Mouse (Mus musculus) kidney, adult 2 months (tissue): ENCODE data around the gene Atp5k. TPM values are rescaled to one million over a fixed set of nuclear protein-coding genes. Genes with fewer than 3 reads are reported as not detected.
A peak's percentile ranks its signal among the peaks of the same experiment; 100 is the strongest.

Experiments
- DNase-seq: peaks from one replicate; pipeline ENCODE4 v3.0.0; 2021
- H3K27ac ChIP-seq: fragments of 200-500 bp; 2 replicates; pipeline ENCODE4 v1.5.1; 2012; ENCODE audit warnings: low read depth, low read length, control low read depth, inconsistent platforms; ENCODE audit not compliant: insufficient read depth
- H3K27me3 ChIP-seq: fragments of 200-500 bp; replicated peaks from 2 replicates; pipeline ENCODE4 v1.6.1; 2012; ENCODE audit warnings: mild to moderate bottlenecking, moderate library complexity, low read length, inconsistent platforms; ENCODE audit not compliant: control insufficient read depth, insufficient read depth
- H3K36me3 ChIP-seq: fragments of 200-500 bp; 2 replicates; pipeline ENCODE4 v1.6.1; 2012; ENCODE audit warnings: mild to moderate bottlenecking, moderate library complexity, low read length, inconsistent platforms; ENCODE audit not compliant: control insufficient read depth, insufficient read depth
- H3K4me1 ChIP-seq: fragments of 200-500 bp; 2 replicates; pipeline ENCODE4 v1.6.1; 2011; ENCODE audit warnings: low read length; ENCODE audit not compliant: control insufficient read depth, insufficient read depth
- H3K4me3 ChIP-seq: fragments of 200-500 bp; 2 replicates; pipeline ENCODE4 v1.5.1; 2011; ENCODE audit warnings: mild to moderate bottlenecking, low read depth, low read length, control low read depth; ENCODE audit not compliant: insufficient read depth
- CTCF ChIP-seq: fragments of 200-500 bp; conservative IDR thresholded peaks from 2 replicates; pipeline ENCODE4 v1.5.1; 2011; ENCODE audit warnings: low read depth, mild to moderate bottlenecking, control low read depth, low read length, moderate library complexity, mixed read lengths; ENCODE audit not compliant: insufficient read depth, insufficient read length
- POLR2A ChIP-seq: fragments of 200-500 bp; IDR thresholded peaks from one replicate; pipeline ENCODE4 v1.6.1; 2011; ENCODE audit warnings: low read depth, low read length, control low read depth
- WGBS: fragments of 180-500 bp; shearing (Covaris S2); methylation state at CpG from one replicate; pipeline ENCODE4 v1.1.7; 2018; 5-methylcytosine and 5-hydroxymethylcytosine counted together
- polyA plus RNA-seq: library from polyadenylated mRNA; depleted of rRNA; stranded (reverse); fragments of >200 nt; gene quantifications from 2 replicates; pipeline ENCODE4 v1.2.3, GENCODE M21; 2012

Gene Atp5k
- polyA plus RNA-seq, 1 experiment: 172 TPM

DNA sequence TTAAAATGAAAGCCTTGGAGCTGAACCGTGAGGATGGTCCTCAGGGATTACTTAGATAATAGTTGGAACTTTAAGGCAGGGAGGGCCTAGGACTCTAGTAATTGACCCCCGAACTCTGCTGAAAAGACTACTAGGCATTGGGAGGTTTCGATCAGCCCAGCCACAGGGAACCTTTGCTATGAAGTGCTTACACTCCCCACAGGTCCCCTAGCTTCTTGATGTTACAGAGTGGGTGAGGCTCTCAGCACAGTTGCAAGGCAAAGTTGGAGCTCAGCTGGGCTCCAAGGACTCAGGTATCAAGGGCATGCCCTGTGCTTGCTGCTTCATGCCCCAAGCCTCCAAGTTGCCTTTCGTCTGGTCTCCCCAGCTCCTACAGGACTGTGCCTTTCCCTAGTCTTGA is 28.2 kb upstream of the Atp5k start:
- TF ChIP-seq POLR2A (no peak), CTCF (no peak)
- no peak for DNase-seq
- H3K4me3 ChIP-seq: peak overlapping the region; percentile 82
- no peaks in the 10 kb centered on the region for H3K27me3 ChIP-seq
- H3K4me1 ChIP-seq: peaks cover 22% of the 10 kb centered on the region
- 23% methylated on average over 4 of the region's 4 CpGs for WGBS
- peak overlapping the region; percentile 29 for H3K27ac ChIP-seq
- H3K36me3 ChIP-seq: no peaks in the 10 kb centered on the region

DNA sequence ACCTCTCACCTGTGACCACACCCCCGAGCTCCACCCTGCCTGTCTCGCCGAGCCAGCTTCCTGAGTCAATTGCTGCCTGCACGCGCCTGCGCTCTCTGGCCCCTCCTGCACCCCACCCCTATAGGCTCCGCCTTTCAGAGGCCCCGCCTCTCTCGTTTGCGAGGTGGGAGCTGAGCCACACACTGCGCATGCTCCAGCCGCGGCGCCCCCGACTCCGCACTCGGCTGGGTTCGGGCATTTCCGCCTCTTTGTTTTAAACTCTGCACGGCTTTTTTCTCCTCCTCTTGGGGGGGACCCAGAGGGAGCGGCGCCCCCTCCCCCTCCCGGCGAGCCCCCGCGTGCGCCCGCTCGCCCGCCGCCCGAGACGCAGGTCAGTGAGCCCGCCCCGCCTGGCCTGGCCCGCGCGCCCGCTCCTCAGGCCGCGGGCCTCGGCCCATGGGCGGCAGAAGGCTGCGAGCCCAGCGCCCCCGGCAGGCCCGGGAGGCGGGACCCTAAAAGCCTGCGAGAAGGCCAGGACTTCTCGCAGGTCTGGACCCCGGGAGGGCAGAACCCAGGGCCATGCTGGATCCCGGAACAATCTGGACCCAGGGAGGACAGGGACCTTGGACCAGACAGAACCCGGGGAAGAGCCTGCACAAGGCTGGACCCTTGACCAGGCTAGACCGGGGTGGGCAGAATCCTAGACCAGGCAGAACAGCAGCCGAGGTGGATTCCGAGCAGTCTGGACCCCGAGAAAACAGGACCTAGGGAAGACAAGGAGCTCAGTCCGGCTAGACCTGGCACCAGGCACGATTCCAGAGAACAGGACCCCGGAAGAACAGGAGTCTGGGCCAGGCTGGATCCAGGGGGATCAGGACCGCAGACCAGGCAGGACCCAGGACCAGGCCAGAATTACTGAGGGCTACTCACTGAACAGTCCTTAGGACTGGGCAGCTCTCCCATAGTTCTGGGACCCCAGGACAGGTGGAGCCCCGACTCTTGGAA is 27.1 kb upstream of the Atp5k start, which contains the start of gene Pcgf3:
Gene Pcgf3 (plus strand): TSS at position 151 of the 984 bp plus-strand sequence.
- Histone ChIP-seq H3K4me1 (peaks cover 16% of the 10 kb centered on the region), H3K27me3 (no peaks in the 10 kb centered on the region), H3K27ac (peak within 1 kb of the TSS; percentile 29), H3K36me3 (no peaks in the 10 kb centered on the region), H3K4me3 (peak within 1 kb of the TSS; percentile 82)
- under 1% methylated on average over 62 of the region's 62 CpGs for WGBS
- DNase-seq: peak; percentile 99
- TF ChIP-seq CTCF (no peak), POLR2A (no peak)

DNA sequence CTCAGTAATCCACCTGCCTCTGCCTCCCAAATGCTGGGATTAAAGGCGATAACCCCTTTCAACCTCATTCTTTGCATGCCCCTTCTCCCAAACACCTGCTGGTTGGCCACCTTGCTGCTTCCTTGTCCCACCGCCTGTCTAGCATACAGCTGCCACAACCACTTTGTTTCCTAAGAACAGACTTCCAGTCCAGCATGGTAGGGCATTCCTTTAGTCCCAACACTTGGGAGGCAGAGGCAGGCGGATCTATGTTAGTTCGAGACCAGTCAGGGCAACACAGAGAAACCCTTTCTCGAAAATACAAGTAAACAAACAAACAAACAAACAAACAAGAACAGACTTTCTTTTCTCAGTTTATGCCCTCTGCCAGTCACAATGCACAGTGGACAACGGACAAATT is 26.2 kb upstream of the Atp5k start:
- H3K4me1 ChIP-seq: peaks cover 16% of the 10 kb centered on the region
- no peaks in the 10 kb centered on the region for H3K27me3 ChIP-seq
- H3K4me3 ChIP-seq: peak overlapping the region; percentile 82
- H3K36me3 ChIP-seq: no peaks in the 10 kb centered on the region
- DNase-seq: no peak
- 53% methylated on average over 6 of the region's 6 CpGs for WGBS
- peak overlapping the region; percentile 20; the same call in 1 of the 2 replicates for H3K27ac ChIP-seq
- no peak for TF ChIP-seq POLR2A
- TF ChIP-seq CTCF: no peak

DNA sequence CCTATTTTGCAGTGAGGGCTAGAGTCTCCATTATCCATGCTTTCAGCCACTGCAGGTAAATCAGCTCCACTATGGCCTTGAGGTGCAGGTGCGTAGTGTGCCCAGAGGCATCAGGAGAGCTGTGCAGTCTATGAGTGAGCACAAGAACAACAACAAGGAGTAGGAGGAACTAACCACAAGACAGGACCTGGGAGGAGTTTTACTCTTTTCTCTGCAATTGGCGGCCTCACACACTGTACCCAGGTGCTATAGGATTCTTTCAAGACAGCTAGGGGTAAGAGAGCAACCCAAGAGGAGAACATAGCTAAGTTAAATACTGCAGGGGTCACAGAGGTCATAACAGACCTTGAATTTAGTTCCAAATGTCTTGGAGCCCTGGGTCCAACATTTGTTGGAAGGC is 24.5 kb upstream of the Atp5k start:
- Histone ChIP-seq H3K4me1 (peaks cover 12% of the 10 kb centered on the region), H3K36me3 (no peaks in the 10 kb centered on the region), H3K27me3 (no peaks in the 10 kb centered on the region), H3K4me3 (no peak overlapping the region), H3K27ac (no peak overlapping the region)
- 91% methylated on average over 2 of the region's 2 CpGs for WGBS
- TF ChIP-seq CTCF: no peak
- no peak for TF ChIP-seq POLR2A
- no peak for DNase-seq

DNA sequence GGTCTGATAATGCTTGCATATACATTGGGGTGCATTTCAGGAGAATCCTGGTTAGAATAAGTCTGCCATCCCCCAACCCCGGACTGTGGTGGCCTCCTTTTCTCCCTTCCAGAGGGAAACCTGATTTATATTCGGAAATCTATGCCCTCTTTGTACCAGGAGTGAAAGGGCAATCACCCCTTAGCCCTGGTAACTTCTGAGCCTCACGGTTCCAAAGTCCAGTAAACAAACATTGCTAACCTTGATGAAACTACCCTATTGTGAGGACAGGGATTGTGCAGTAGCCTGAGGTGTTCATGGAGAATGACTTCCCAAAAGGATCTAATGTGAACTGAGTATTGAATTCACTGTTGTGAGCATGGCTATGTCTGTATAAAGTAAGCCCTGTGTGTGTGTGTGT is 19.8 kb upstream of the Atp5k start:
- Histone ChIP-seq H3K36me3 (no peaks in the 10 kb centered on the region), H3K27ac (peak overlapping the region; percentile 64), H3K27me3 (no peaks in the 10 kb centered on the region), H3K4me1 (peaks cover 9% of the 10 kb centered on the region; the same call in 1 of the 2 replicates), H3K4me3 (no peak overlapping the region)
- TF ChIP-seq CTCF (no peak), POLR2A (no peak)
- peak; percentile 81 for DNase-seq
- WGBS: 28% methylated on average over 3 of the region's 3 CpGs

DNA sequence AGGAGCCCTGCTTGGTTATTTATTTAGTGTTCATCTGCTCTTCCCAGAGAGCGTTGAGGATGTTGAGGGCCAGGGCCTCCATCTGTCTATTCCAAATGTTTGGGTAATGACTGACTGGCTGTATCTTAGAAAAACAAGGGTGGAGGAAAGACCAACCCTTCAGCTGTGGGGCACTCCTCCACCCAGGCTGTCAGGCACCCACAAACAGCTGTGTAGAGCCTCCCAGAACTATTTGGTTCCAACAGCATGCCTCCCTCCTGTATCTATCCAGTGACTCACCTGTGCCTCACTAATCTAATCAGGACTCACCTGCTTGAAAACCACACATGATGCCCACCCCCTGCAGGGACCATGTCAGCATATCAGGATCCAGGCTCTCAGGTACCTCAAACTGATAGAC is 18.2 kb upstream of the Atp5k start:
- Histone ChIP-seq H3K27me3 (no peaks in the 10 kb centered on the region), H3K36me3 (no peaks in the 10 kb centered on the region), H3K4me3 (no peak overlapping the region), H3K27ac (no peak overlapping the region), H3K4me1 (peaks cover 9% of the 10 kb centered on the region; the same call in 1 of the 2 replicates)
- no peak for DNase-seq
- 97% methylated on average over 1 of the region's 1 CpGs for WGBS
- TF ChIP-seq CTCF: no peak
- no peak for TF ChIP-seq POLR2A

DNA sequence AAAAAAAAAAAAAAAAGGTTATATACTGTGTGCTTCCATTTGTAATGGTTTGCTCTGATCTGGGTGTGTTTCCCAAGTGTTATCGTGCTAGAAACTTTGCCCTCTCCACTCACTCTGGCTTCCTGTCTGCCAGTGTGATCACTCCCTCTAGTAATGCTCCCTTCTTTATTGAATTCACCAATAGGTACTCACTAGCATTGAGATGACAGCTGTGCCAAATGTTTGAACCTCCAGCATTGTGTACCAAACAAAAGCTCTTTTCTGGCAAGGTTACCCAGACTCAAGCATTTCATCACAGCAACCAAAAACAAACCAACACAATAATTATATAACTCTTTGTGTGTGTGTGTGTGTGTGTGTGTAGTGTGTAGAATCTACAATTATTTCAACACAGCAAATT is 17.4 kb upstream of the Atp5k start:
- H3K27me3 ChIP-seq: no peaks in the 10 kb centered on the region
- no peaks in the 10 kb centered on the region for H3K36me3 ChIP-seq
- H3K4me3 ChIP-seq: no peak overlapping the region
- no peak overlapping the region for H3K27ac ChIP-seq
- WGBS: 41% methylated on average over 1 of the region's 1 CpGs
- TF ChIP-seq POLR2A (no peak), CTCF (no peak)
- DNase-seq: no peak
- peaks cover 9% of the 10 kb centered on the region; the same call in 1 of the 2 replicates for H3K4me1 ChIP-seq
